Mouse (Mus musculus) thymus, adult 2 months (tissue): ENCODE results near the gene Psors1c2.

Experiments used
- CTCF ChIP-seq: fragments of 200-500 bp; IDR thresholded peaks from 2 replicates; pipeline ENCODE4 v1.5.1; 2012; ENCODE audit warnings: mild to moderate bottlenecking, control low read depth, low read length, moderate library complexity, borderline replicate concordance; ENCODE audit not compliant: control insufficient read depth, poor library complexity, insufficient read depth; ENCODE audit errors: extremely low read depth
- POLR2A ChIP-seq: fragments of 200-500 bp; IDR thresholded peaks from 2 replicates; pipeline ENCODE4 v1.6.1; 2012; ENCODE audit warnings: mild to moderate bottlenecking, low read length, control low read depth, moderate library complexity; ENCODE audit not compliant: control insufficient read depth, poor library complexity, insufficient read depth; ENCODE audit errors: extremely low read depth

GRCm38 (mm10) chr17:35582900-35583299 lies 49.9 kb downstream of the Psors1c2 start:
- TF ChIP-seq CTCF (peak; percentile 17; the same call in 1 of the 2 replicates), POLR2A (no peak)
